In genomic region chr8:57615016-57615657, GRCm38 (mm10) we compare ENCODE assay signal across 8 mouse cellular contexts. TPM values are rescaled to one million over a fixed set of nuclear protein-coding genes. Genes with fewer than 3 reads are reported as not detected.
DNase-seq lines count a peak whose midpoint lies in the region; ATAC-seq lines count a peak whose summit lies in the region.

No protein-coding gene starts in this region.

- no peak overlapping the region for H3K4me2 ChIP-seq in neural tube, embryonic 12.5 days (replicated peaks)
- no peak overlapping the region for H3K4me2 ChIP-seq in neural tube, embryonic 15.5 days
- peak overlapping the region; percentile 13; the same call in 1 of the 2 replicates for H3K4me2 ChIP-seq in kidney, embryonic 14.5 days (replicated peaks; ENCODE audit: low read depth, low read length)
- no peak overlapping the region for H3K4me2 ChIP-seq in stomach, embryonic 16.5 days (ENCODE audit: low read depth, low read length)

- H3K4me1 ChIP-seq in neural tube, embryonic 12.5 days, result peaks cover 4% of the 10 kb centered on the region; the same call in 1 of the 2 replicates
- peaks cover 13% of the 10 kb centered on the region for H3K4me1 ChIP-seq in neural tube, embryonic 15.5 days
- H3K4me1 ChIP-seq in kidney, embryonic 14.5 days (ENCODE audit: control insufficient read depth, insufficient read depth, low read length), result peaks cover 36% of the 10 kb centered on the region
- peaks cover 6% of the 10 kb centered on the region; the same call in 1 of the 2 replicates for H3K4me1 ChIP-seq in stomach, embryonic 16.5 days (ENCODE audit: control insufficient read depth, insufficient read depth, low read length)
- H3K4me1 ChIP-seq in midbrain, embryonic 10.5 days, result peaks cover 23% of the 10 kb centered on the region

- peak; percentile 78 to 82 for DNase-seq in cerebellum, postnatal 36 days
- DNase-seq in midbrain, embryonic 10.5 days (ENCODE audit: low spot score), result no peak
- DNase-seq in thymus, adult 18-20 months, result no peak

- H3K4me3 ChIP-seq in neural tube, embryonic 12.5 days, result no peak overlapping the region
- H3K4me3 ChIP-seq in neural tube, embryonic 15.5 days (replicated peaks), result no peak overlapping the region
- H3K4me3 ChIP-seq in kidney, embryonic 14.5 days (ENCODE audit: low read length), result no peak overlapping the region
- H3K4me3 ChIP-seq in stomach, embryonic 16.5 days (replicated peaks; ENCODE audit: low read length), result no peak overlapping the region
- H3K4me3 ChIP-seq in midbrain, embryonic 10.5 days, result no peak overlapping the region

- H3K36me3 ChIP-seq in neural tube, embryonic 12.5 days, result no peaks in the 10 kb centered on the region
- H3K36me3 ChIP-seq in neural tube, embryonic 15.5 days, result no peaks in the 10 kb centered on the region
- no peaks in the 10 kb centered on the region for H3K36me3 ChIP-seq in kidney, embryonic 14.5 days (ENCODE audit: control insufficient read depth, insufficient read depth, low read length)
- H3K36me3 ChIP-seq in stomach, embryonic 16.5 days (ENCODE audit: control insufficient read depth, insufficient read depth, low read length), result no peaks in the 10 kb centered on the region
- no peaks in the 10 kb centered on the region for H3K36me3 ChIP-seq in midbrain, embryonic 10.5 days

- no peak overlapping the region for H3K9ac ChIP-seq in neural tube, embryonic 12.5 days
- H3K9ac ChIP-seq in neural tube, embryonic 15.5 days (replicated peaks), result no peak overlapping the region
- no peak overlapping the region for H3K9ac ChIP-seq in kidney, embryonic 14.5 days (ENCODE audit: low read depth, low read length)
- no peak overlapping the region for H3K9ac ChIP-seq in stomach, embryonic 16.5 days (ENCODE audit: low read length)

- WGBS in neural tube, embryonic 12.5 days, result 81% methylated on average over 15 of the region's 15 CpGs
- WGBS in neural tube, embryonic 15.5 days, result 77% methylated on average over 15 of the region's 15 CpGs
- WGBS in kidney, embryonic 14.5 days, result 32% methylated on average over 15 of the region's 15 CpGs
- 41% methylated on average over 15 of the region's 15 CpGs for WGBS in stomach, embryonic 16.5 days
- WGBS in midbrain, embryonic 10.5 days, result 83% methylated on average over 15 of the region's 15 CpGs

- no peak overlapping the region for H3K27ac ChIP-seq in neural tube, embryonic 12.5 days
- no peak overlapping the region for H3K27ac ChIP-seq in neural tube, embryonic 15.5 days (replicated peaks)
- no peak overlapping the region for H3K27ac ChIP-seq in kidney, embryonic 14.5 days (ENCODE audit: low read depth, low read length)
- H3K27ac ChIP-seq in stomach, embryonic 16.5 days (ENCODE audit: low read length), result 0 out of 2 replicates have a peak overlapping the region, but pooled peaks have one; percentile 6
- no peak overlapping the region for H3K27ac ChIP-seq in midbrain, embryonic 10.5 days (replicated peaks)

- no peaks in the 10 kb centered on the region for H3K9me3 ChIP-seq in neural tube, embryonic 12.5 days
- H3K9me3 ChIP-seq in neural tube, embryonic 15.5 days (replicated peaks), result no peaks in the 10 kb centered on the region
- no peaks in the 10 kb centered on the region for H3K9me3 ChIP-seq in kidney, embryonic 14.5 days (ENCODE audit: control insufficient read depth, low read length)
- H3K9me3 ChIP-seq in stomach, embryonic 16.5 days (replicated peaks; ENCODE audit: control insufficient read depth, low read length), result no peaks in the 10 kb centered on the region
- H3K9me3 ChIP-seq in midbrain, embryonic 10.5 days (replicated peaks), result no peaks in the 10 kb centered on the region

- H3K27me3 ChIP-seq in neural tube, embryonic 12.5 days (replicated peaks), result no peaks in the 10 kb centered on the region
- no peaks in the 10 kb centered on the region for H3K27me3 ChIP-seq in neural tube, embryonic 15.5 days (replicated peaks)
- H3K27me3 ChIP-seq in kidney, embryonic 14.5 days (ENCODE audit: control insufficient read depth, insufficient read depth, low read length), result no peaks in the 10 kb centered on the region
- no peaks in the 10 kb centered on the region for H3K27me3 ChIP-seq in stomach, embryonic 16.5 days (ENCODE audit: control insufficient read depth, insufficient read depth, low read length)
- no peaks in the 10 kb centered on the region for H3K27me3 ChIP-seq in midbrain, embryonic 10.5 days (ENCODE audit: low read depth, poor library complexity, severe bottlenecking)

- ATAC-seq in neural tube, embryonic 12.5 days (ENCODE audit: low FRiP score, low read depth), result 0 out of 2 replicates have a peak, but pooled peaks have one; percentile 21
- no peak for ATAC-seq in neural tube, embryonic 15.5 days (ENCODE audit: low FRiP score)
- ATAC-seq in kidney, embryonic 14.5 days (ENCODE audit: low FRiP score, low TSS enrichment), result peak; percentile 91
- peak; percentile 69 for ATAC-seq in stomach, embryonic 16.5 days (ENCODE audit: insufficient read depth, low FRiP score)
- no peak for ATAC-seq in granulocyte monocyte progenitor cell, adult 5-6 weeks (replicated peaks; ENCODE audit: poor library complexity, severe bottlenecking)

RNA-seq across cellular contexts. Expression of gene Galnt7, which starts 37.7 kb away (rescaled TPM):
- 16.3 and 16.4 TPM in 2 replicates for polyA plus RNA-seq in neural tube, embryonic 12.5 days (2016; fragmentation: Nextera tagmentation; extraction: Ambion mirVana)
- 11.7 and 15.0 TPM in 2 replicates for polyA plus RNA-seq in neural tube, embryonic 15.5 days (2015; fragmentation: Nextera tagmentation; extraction: Ambion mirVana)
- polyA plus RNA-seq in kidney, embryonic 14.5 days (2014; fragmentation: Nextera tagmentation; extraction: Ambion mirVana), result 15.8 and 25.6 TPM in 2 replicates
- polyA plus RNA-seq in stomach, embryonic 16.5 days (2015; fragmentation: Nextera tagmentation; extraction: Ambion mirVana), result 39.9 and 45.9 TPM in 2 replicates
- 20.7 and 23.6 TPM in 2 replicates for polyA plus RNA-seq in midbrain, embryonic 10.5 days (2016; fragmentation: Nextera tagmentation; extraction: Ambion mirVana)
- 16.8 and 21.5 TPM in 2 replicates for total RNA-seq in granulocyte monocyte progenitor cell, adult 5-6 weeks (2014; fragmentation: Nextera tagmentation)
- 18.6 and 26.6 TPM in 2 replicates for total RNA-seq in granulocyte monocyte progenitor cell, adult 5-6 weeks (2017)

Comparison
In these comparisons a context has a peak if more than half of its experiments do, and no peak if none do; other contexts are left out.
1. ATAC-seq: peak in neural tube, embryonic 12.5 days (single experiment), kidney, embryonic 14.5 days (single experiment) and stomach, embryonic 16.5 days (single experiment); none in neural tube, embryonic 15.5 days (single experiment) and granulocyte monocyte progenitor cell, adult 5-6 weeks (single experiment).
2. DNase-seq: peak in cerebellum, postnatal 36 days (2 of 2); none in midbrain, embryonic 10.5 days (single experiment) and thymus, adult 18-20 months (0 of 2).